Mouse (Mus musculus): ENCODE measurements around the gene Pnn.

GRCm38 (mm10) chr12:59077883-59078282, 11.2 kb downstream of the Pnn start:
- no peak for TF ChIP-seq POLR2A (IDR thresholded peaks at IDR 0.05; ENCODE audit: borderline replicate concordance, extremely low read depth, low read depth, low read length)
- TF ChIP-seq CTCF (IDR thresholded peaks at IDR 0.05; ENCODE audit: insufficient read depth, low read length): no peak

All from lung, adult 2 months (tissue).